Mouse (Mus musculus) stomach, postnatal 0 days (tissue): ENCODE data around the gene Arap2. TPM values are rescaled to one million over a fixed set of nuclear protein-coding genes. Genes with fewer than 3 reads are reported as not detected.

ENCODE experiments used
- ATAC-seq: fragments of 200-750 bp; cut with Nextera tagmentation; 2 replicates; pipeline ENCODE4 v1.8.0; 2017; ENCODE audit not compliant: low FRiP score, low TSS enrichment
- DNase-seq: peaks from one replicate; pipeline ENCODE4 v3.0.0-alpha.2; 2016; ENCODE audit warnings: low spot score
- H3K27ac ChIP-seq: fragments of 300-500 bp; sonication (generic); replicated peaks from 2 replicates; pipeline ENCODE4 v1.5.1; 2014; ENCODE audit warnings: mild to moderate bottlenecking, control low read depth
- H3K27me3 ChIP-seq: fragments of 300-500 bp; sonication (generic); 2 replicates; pipeline ENCODE4 v1.6.1; 2014; ENCODE audit warnings: low read length; ENCODE audit not compliant: control insufficient read depth, insufficient read depth
- H3K36me3 ChIP-seq: fragments of 300-500 bp; sonication (generic); 2 replicates; pipeline ENCODE4 v1.6.1; 2014; ENCODE audit warnings: low read length, mixed read lengths; ENCODE audit not compliant: control insufficient read depth, insufficient read depth
- H3K4me1 ChIP-seq: fragments of 300-500 bp; sonication (generic); replicated peaks from 2 replicates; pipeline ENCODE4 v1.6.1; 2014; ENCODE audit warnings: antibody characterized with exemption; ENCODE audit not compliant: control insufficient read depth, insufficient read depth
- H3K4me2 ChIP-seq: fragments of 300-500 bp; sonication (generic); replicated peaks from 2 replicates; pipeline ENCODE4 v1.6.1; 2014; ENCODE audit warnings: low read depth, mild to moderate bottlenecking, control low read depth, moderate library complexity
- H3K4me3 ChIP-seq: fragments of 300-500 bp; sonication (generic); 2 replicates; pipeline ENCODE4 v1.5.1; 2014; ENCODE audit warnings: low read depth, low read length, control low read depth
- H3K9ac ChIP-seq: fragments of 300-500 bp; sonication (generic); 2 replicates; pipeline ENCODE4 v1.6.1; 2014; ENCODE audit warnings: mild to moderate bottlenecking, low read length, control low read depth, mixed read lengths
- H3K9me3 ChIP-seq: fragments of 300-500 bp; sonication (generic); 2 replicates; pipeline ENCODE4 v1.6.1; 2016; ENCODE audit warnings: low read length; ENCODE audit not compliant: control insufficient read depth
- CTCF ChIP-seq: IDR thresholded peaks from 2 replicates; pipeline ENCODE4 v1.5.1; 2016; ENCODE audit warnings: antibody characterized with exemption, low read depth, mild to moderate bottlenecking, moderate library complexity
- EP300 ChIP-seq: optimal IDR thresholded peaks from 2 replicates; pipeline ENCODE3; 2016; ENCODE audit warnings: antibody characterized with exemption
- WGBS: fragments of 180-500 bp; shearing (Covaris S2); extraction: QIAGEN DNeasy Blood & Tissue Kit; methylation state at CpG from one replicate; pipeline ENCODE4 v1.1.7; 2014; 5-methylcytosine and 5-hydroxymethylcytosine counted together
- polyA plus RNA-seq: library from polyadenylated mRNA; unstranded; fragments of >200 nt; fragmentation: Nextera tagmentation; extraction: Ambion mirVana; gene quantifications from 2 replicates; pipeline ENCODE4 v1.2.1, GENCODE M21; 2015

Arap2 gene
- polyA plus RNA-seq, 1 experiment from 2014 or later: 18.7 TPM

DNA sequence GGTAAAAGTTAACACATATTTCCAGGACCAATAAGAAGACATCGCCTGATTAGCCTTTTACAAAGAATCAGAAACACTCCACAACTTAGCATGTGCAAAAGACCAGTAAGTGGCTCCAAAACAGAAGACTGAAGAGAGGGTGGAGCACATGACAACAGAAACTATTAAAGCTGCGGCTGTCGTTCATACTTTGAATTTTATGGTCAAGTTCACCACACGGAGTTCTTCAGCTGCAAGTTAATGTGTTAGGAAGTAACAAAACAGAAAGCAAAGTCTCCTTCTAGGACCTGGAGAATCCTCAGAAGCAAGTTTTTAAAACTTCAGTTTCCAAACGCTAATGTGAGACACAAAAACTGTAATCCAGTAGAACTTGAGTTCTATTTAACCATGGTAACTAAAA lies 1.8 kb downstream of the Arap2 start:
- TF ChIP-seq EP300 (no peak), CTCF (no peak)
- WGBS: 49% methylated on average over 5 of the region's 5 CpGs
- Histone ChIP-seq H3K27ac (no peak overlapping the region), H3K9ac (no peak overlapping the region), H3K36me3 (no peaks in the 10 kb centered on the region), H3K4me2 (peak overlapping the region; percentile 77; the same call in 1 of the 2 replicates), H3K9me3 (no peaks in the 10 kb centered on the region), H3K4me3 (no peak overlapping the region), H3K27me3 (no peaks in the 10 kb centered on the region), H3K4me1 (no peaks in the 10 kb centered on the region)
- ATAC-seq: no peak
- no peak for DNase-seq

DNA sequence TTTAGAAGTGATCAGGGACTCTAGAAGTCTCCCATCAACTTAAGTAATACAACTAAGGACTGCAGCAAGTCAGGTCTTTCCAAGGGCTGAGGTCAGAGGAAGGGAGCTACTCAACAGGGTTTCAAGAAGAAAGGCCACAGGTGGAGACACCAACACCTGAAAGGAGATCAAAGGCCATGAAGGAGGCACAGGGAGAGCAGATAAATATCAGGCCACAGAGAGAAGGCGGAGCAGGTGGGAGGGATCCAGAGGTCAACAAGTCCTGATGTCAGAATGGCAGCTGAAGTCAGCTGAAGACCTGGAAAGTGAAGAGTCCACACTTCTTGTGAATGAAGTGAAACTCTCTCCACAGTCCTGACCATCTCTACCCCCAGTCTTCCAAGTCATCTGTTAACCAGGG lies 2.9 kb downstream of the Arap2 start:
- Histone ChIP-seq H3K27me3 (no peaks in the 10 kb centered on the region), H3K4me2 (0 out of 2 replicates have a peak overlapping the region, but pooled peaks have one; percentile 11), H3K9ac (no peak overlapping the region), H3K36me3 (no peaks in the 10 kb centered on the region), H3K4me3 (no peak overlapping the region), H3K4me1 (no peaks in the 10 kb centered on the region), H3K27ac (0 out of 2 replicates have a peak overlapping the region, but pooled peaks have one; percentile 14), H3K9me3 (no peaks in the 10 kb centered on the region)
- WGBS: 88% methylated on average over 1 of the region's 1 CpGs
- DNase-seq (no peak), ATAC-seq (no peak)
- TF ChIP-seq EP300: no peak
- TF ChIP-seq CTCF: no peak

DNA sequence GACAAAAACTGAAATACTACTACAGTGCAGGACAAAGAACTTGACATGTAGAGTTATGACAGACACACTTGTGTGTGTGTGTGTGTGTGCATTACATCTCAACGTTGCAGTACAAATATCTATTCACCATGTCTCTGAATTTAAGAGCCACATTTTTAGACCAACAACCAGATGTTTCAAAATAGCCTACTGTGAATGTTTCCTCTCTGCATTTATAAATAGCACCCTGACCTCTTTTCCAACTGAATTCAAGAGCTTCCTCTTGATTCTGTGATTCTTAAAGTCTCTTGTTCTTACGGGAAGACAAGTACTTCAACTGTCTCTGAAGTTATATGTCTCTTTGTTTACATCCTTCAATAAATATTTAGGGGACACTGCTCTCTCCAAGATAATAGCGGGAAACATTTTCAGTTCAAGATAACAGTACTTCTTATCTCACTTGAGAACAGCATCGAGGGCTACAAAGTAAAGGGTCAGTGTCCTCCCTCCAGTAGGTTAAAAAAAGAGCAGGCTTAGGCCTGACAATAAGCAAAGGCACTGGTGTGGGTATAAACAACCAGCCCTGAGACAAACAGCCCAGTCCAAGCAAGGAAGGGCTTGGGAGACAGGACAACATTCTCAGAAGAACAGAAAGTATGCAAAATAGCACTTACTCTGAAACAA lies 3.5 kb downstream of the Arap2 start:
- no peak for TF ChIP-seq EP300
- no peak for TF ChIP-seq CTCF
- no peaks in the 10 kb centered on the region for H3K27me3 ChIP-seq
- 16% methylated on average over 4 of the region's 4 CpGs for WGBS
- H3K9me3 ChIP-seq: no peaks in the 10 kb centered on the region
- H3K36me3 ChIP-seq: no peaks in the 10 kb centered on the region
- H3K4me1 ChIP-seq: no peaks in the 10 kb centered on the region
- H3K9ac ChIP-seq: no peak overlapping the region
- H3K27ac ChIP-seq: no peak overlapping the region
- DNase-seq (no peak), ATAC-seq (no peak)
- H3K4me2 ChIP-seq: no peak overlapping the region
- H3K4me3 ChIP-seq: no peak overlapping the region

DNA sequence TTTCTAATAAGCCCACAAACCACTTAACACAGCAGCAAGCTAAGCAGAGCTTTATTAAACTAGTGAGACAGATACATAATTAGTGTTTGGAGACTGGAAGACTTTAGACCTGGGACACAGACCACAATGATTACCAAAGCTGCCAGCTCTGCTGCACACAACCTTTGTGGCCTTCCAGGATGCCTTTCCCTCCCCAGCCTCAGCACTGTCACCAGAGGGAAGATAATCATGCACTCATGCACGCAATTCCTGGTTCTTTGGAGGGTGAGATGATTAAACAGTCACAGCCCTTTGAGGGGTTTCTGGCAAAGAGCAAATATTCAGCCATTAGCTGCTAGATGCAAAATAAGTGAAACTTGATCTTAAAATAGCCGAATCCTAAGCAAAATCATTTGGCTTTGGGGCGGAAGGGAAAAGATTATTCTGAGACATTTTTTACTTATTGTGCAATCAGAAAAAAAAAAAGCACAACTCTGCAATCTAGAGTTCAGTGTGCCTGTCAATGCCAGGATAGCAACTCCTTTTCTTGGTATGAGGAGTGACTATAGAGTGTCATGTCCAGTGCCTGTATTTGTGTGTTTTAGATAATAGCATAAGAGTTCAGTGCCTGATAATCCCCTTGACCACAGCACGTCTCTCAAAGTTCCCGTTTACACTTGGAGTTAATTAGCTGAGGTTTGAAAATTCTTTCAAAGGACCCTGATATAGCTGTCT lies 5.0 kb downstream of the Arap2 start:
- Histone ChIP-seq H3K36me3 (no peaks in the 10 kb centered on the region), H3K9me3 (no peaks in the 10 kb centered on the region), H3K4me3 (no peak overlapping the region), H3K4me1 (no peaks in the 10 kb centered on the region), H3K9ac (no peak overlapping the region), H3K4me2 (no peak overlapping the region), H3K27ac (no peak overlapping the region), H3K27me3 (no peaks in the 10 kb centered on the region)
- 36% methylated on average over 5 of the region's 5 CpGs for WGBS
- TF ChIP-seq CTCF (no peak), EP300 (no peak)
- no peak for DNase-seq
- ATAC-seq: no peak

DNA sequence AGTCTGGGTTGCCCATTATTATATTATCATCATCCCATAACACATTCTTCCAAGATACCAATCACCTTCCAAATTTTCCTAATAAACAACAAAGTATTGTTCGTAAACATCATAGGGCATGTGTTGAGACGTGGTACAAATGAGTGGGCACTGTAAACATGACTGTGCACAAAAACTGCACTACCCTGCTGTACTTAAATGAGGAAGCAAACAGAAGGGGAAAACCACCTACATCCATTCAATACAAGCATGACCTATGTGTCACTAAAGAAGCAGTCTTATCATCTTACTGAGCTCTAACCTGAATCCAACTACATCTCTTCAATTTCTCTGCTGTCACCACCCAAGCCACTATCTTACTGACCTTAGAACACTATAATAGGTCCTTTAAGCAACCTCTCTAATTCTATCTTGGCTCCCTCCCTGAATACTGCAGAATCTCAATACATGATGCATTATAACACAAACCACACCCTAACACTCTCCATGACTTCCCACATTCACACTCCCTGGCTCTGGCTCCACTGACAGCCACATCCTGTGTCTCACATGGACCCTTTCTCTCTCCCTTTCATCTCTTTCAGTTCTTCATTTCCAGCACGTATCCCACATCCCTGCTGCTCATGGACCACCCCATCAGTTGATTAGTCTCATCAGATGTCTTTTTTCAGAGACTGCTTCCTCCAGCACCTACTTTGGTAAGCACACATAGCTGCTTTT lies 10.0 kb downstream of the Arap2 start:
- no peak for DNase-seq
- WGBS: 82% methylated on average over 3 of the region's 3 CpGs
- H3K9ac ChIP-seq: no peak overlapping the region
- TF ChIP-seq EP300 (no peak), CTCF (no peak)
- no peak overlapping the region for H3K27ac ChIP-seq
- no peaks in the 10 kb centered on the region for H3K4me1 ChIP-seq
- peak; percentile 70 for ATAC-seq
- H3K4me2 ChIP-seq: no peak overlapping the region
- no peak overlapping the region for H3K4me3 ChIP-seq
- H3K36me3 ChIP-seq: no peaks in the 10 kb centered on the region
- H3K9me3 ChIP-seq: no peaks in the 10 kb centered on the region
- no peaks in the 10 kb centered on the region for H3K27me3 ChIP-seq
